Mouse (Mus musculus) ES-E14 (cell line): ENCODE measurements around the gene Mcm5. TPM values are rescaled to one million over a fixed set of nuclear protein-coding genes. Genes with fewer than 3 reads are reported as not detected.

Experiments
- DNase-seq: peaks from one replicate; pipeline ENCODE4 v3.0.0-alpha.2; 2013; ENCODE audit warnings: low read depth, low spot score
- H3K27ac ChIP-seq: 2 replicates; pipeline ENCODE4 v1.5.1; 2012; ENCODE audit warnings: low read depth, mild to moderate bottlenecking, low read length, moderate library complexity, mixed read lengths; ENCODE audit not compliant: poor library complexity, insufficient read depth, severe bottlenecking
- H3K36me3 ChIP-seq: 2 replicates; pipeline ENCODE4 v1.6.1; 2012; ENCODE audit warnings: mild to moderate bottlenecking, low read length, moderate library complexity, mixed read lengths; ENCODE audit not compliant: control insufficient read depth, poor library complexity, insufficient read depth, severe bottlenecking
- H3K4me1 ChIP-seq, 2 experiments: fragments of 150-350 bp in 1 of 2; sonication (generic) in 1 of 2; 2 replicates each; pipeline ENCODE4 v1.6.1; 2012; ENCODE audit warnings: low read length in 2 of 2, mild to moderate bottlenecking in 1 of 2, mixed read lengths in 1 of 2; ENCODE audit not compliant: control insufficient read depth in 2 of 2, insufficient read depth in 2 of 2, poor library complexity in 1 of 2
- H3K4me3 ChIP-seq, 2 experiments: fragments of 150-350 bp in 1 of 2; sonication (generic) in 1 of 2; 2 replicates each; pipeline ENCODE4 v1.5.1; 2012; ENCODE audit warnings: low read length in 2 of 2, low read depth in 1 of 2, mild to moderate bottlenecking in 1 of 2, mixed read lengths in 1 of 2; ENCODE audit not compliant: insufficient read depth in 1 of 2, poor library complexity in 1 of 2, severe bottlenecking in 1 of 2
- H3K9ac ChIP-seq: 2 replicates; pipeline ENCODE4 v1.6.1; 2012; ENCODE audit warnings: low read depth, mild to moderate bottlenecking, low read length, mixed read lengths; ENCODE audit not compliant: poor library complexity, insufficient read depth, severe bottlenecking
- H3K9me3 ChIP-seq: fragments of 150-350 bp; sonication (generic); 2 replicates; pipeline ENCODE4 v1.6.1; 2012; ENCODE audit warnings: low read depth, mild to moderate bottlenecking, low read length; ENCODE audit not compliant: control insufficient read depth, insufficient read depth
- CHD2 ChIP-seq: IDR thresholded peaks from 2 replicates; pipeline ENCODE4 v1.6.1; 2014; ENCODE audit warnings: mild to moderate bottlenecking, low read depth, low read length, inconsistent platforms
- HCFC1 ChIP-seq: IDR thresholded peaks from 2 replicates; pipeline ENCODE4 v1.6.1; 2012; ENCODE audit warnings: low read length, inconsistent platforms, borderline replicate concordance; ENCODE audit not compliant: insufficient read depth
- MAFK ChIP-seq: IDR thresholded peaks from 2 replicates; pipeline ENCODE4 v1.6.1; 2014; ENCODE audit warnings: mild to moderate bottlenecking, low read depth, low read length, inconsistent platforms; ENCODE audit not compliant: insufficient read depth
- ZC3H11A ChIP-seq: IDR thresholded peaks from 2 replicates; pipeline ENCODE4 v1.6.1; 2012; ENCODE audit warnings: low read depth, mild to moderate bottlenecking, inconsistent platforms, low read length, borderline replicate concordance
- ZNF384 ChIP-seq: IDR thresholded peaks from 2 replicates; pipeline ENCODE4 v1.6.1; 2012; ENCODE audit warnings: low read depth, low read length, inconsistent platforms
- in situ Hi-C, 2 experiments: fragments of 600-800 bp; cut with MboI; formaldehyde crosslinking; loops; one replicate each; pipeline ENCODE4 v1.15.1; 2025; ENCODE audit warnings: low sequenced_read_pairs in 2 of 2, inconsistent platforms in 1 of 2; ENCODE audit not compliant: unreplicated experiment in 2 of 2
- total RNA-seq: library from RNA; depleted of rRNA; stranded (reverse); fragments of 300-350 nt; gene quantifications from 2 replicates; pipeline ENCODE4 v1.2.3, GENCODE M21; 2012

Gene Mcm5
- total RNA-seq, 1 experiment = 315 TPM

- Histone ChIP-seq H3K27ac (no peak overlapping the region), H3K36me3 (peaks cover 16% of the 10 kb centered on the region), H3K4me1 (0 out of 4 replicates have a peak, but pooled peaks cover 0 to 2% of the 10 kb centered on the region in 2 experiments), H3K9ac (no peak overlapping the region), H3K4me3 (no peak overlapping the region), H3K9me3 (no peaks in the 10 kb centered on the region)
- in situ Hi-C loops = no loop called here
- DNase-seq = no peak
- no peak for TF ChIP-seq MAFK
- TF ChIP-seq CHD2 = no peak
- TF ChIP-seq ZC3H11A = no peak
- no peak for TF ChIP-seq HCFC1
- no peak for TF ChIP-seq ZNF384
Measured at GRCm38 (mm10) chr8:75103376-75103878, 5.9 kb upstream of the Mcm5 start.

DNA sequence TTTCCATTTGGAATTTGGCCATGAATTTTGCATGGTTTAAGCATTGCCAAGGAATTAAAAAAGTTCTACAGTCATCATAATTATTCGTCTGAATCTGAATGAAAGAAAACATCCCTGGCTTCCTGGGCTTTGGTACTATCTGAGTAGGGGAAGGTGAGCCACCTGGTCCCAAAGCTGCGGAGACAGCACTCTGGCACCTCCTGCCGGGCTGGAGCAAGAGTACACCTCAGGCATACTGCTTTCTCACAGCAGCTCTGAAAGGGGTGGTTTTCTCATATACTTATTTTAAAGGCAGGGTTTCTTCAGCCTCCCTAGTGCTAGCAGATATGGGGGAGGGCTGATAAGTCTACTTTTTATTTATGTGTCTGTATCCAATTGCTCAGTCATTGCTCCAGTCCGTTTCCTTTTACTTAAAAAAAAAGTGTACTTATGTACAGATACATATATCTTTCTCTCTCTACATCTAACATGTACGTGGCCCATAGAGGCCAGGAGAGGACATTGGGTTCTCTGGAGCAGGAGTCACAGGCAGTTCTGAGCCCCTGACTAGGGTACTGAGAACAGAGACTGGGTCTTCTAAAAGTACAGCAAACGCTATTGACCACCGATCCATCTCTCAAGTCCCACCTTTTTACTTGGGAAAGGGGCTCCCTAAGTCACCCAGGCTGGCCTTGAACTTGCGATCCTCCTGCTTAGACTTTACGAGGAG is 688 bp upstream of the Mcm5 start:
- in situ Hi-C loops = no loop called here
- H3K4me1 ChIP-seq = peaks cover 0 to 2% of the 10 kb centered on the region in 2 experiments; a peak in 1 of 4 replicates
- peak overlapping the region; percentile 87 to 95 for H3K4me3 ChIP-seq
- peaks cover 31% of the 10 kb centered on the region for H3K36me3 ChIP-seq
- H3K9me3 ChIP-seq = no peaks in the 10 kb centered on the region
- H3K9ac ChIP-seq = peak overlapping the region; percentile 99
- H3K27ac ChIP-seq = peak overlapping the region; percentile 75
- TF ChIP-seq ZC3H11A (peak; percentile 82; the same call in 1 of the 2 replicates), ZNF384 (no peak), MAFK (peak; percentile 53; the same call in 1 of the 2 replicates), HCFC1 (peak; percentile 67; the same call in 1 of the 2 replicates), CHD2 (no peak)
- DNase-seq = peak; percentile 72

GRCm38 (mm10) chr8:75110093-75110492 is 724 bp downstream of the Mcm5 start:
- H3K36me3 ChIP-seq = peaks cover 41% of the 10 kb centered on the region
- no peak for DNase-seq
- TF ChIP-seq HCFC1 = no peak
- no peak for TF ChIP-seq ZC3H11A
- TF ChIP-seq CHD2 = no peak
- no peak for TF ChIP-seq MAFK
- TF ChIP-seq ZNF384 = no peak
- peak overlapping the region; percentile 52; the same call in 1 of the 2 replicates for H3K27ac ChIP-seq
- H3K4me3 ChIP-seq = peak overlapping the region; percentile 89 to 95
- H3K4me1 ChIP-seq = peaks cover 0 to 4% of the 10 kb centered on the region in 2 experiments; a peak in 1 of 4 replicates
- in situ Hi-C loops = no loop called here
- H3K9me3 ChIP-seq = no peaks in the 10 kb centered on the region
- peak overlapping the region; percentile 97 for H3K9ac ChIP-seq

DNA sequence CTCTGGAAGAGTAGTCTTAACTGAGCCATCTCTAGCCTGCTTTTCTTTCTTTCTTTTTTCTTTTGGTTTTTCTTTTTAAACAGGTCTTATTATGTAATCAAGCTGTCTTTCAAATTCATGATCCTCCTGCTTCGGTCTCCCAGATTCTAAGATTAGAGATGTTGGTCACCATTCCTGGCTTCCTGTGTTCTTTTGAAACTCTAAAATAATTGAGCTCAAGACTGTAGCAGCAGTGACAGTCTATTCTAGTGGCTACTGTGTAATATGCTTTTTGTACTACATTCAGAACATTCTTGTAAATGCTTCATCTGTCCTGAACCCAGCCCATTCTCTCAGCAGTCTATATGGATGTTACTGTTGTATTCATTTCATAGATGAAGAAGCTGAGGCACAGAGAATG is 9.1 kb downstream of the Mcm5 start:
- DNase-seq = no peak
- H3K36me3 ChIP-seq = peaks cover 74% of the 10 kb centered on the region

More for the DNA sequence above, 9.1 kb downstream of the Mcm5 start:
- TF ChIP-seq MAFK = no peak
- TF ChIP-seq HCFC1 = no peak
- TF ChIP-seq CHD2 = no peak
- TF ChIP-seq ZC3H11A = no peak
- TF ChIP-seq ZNF384 = no peak
- in situ Hi-C loops = no loop called here
- H3K27ac ChIP-seq = no peak overlapping the region
- 0 out of 4 replicates have a peak, but pooled peaks cover 0 to 3% of the 10 kb centered on the region in 2 experiments for H3K4me1 ChIP-seq
- H3K4me3 ChIP-seq = no peak overlapping the region
- no peak overlapping the region for H3K9ac ChIP-seq
- H3K9me3 ChIP-seq = no peaks in the 10 kb centered on the region
